Mouse (Mus musculus) layer of hippocampus, postnatal 36 days (tissue): Measurements from ENCODE around the gene Myb. TPM values are rescaled to one million over a fixed set of nuclear protein-coding genes. Genes with fewer than 3 reads are reported as not detected.
"Not testable (repeated sequence)": the region's sequence is repeated elsewhere in the genome, so short reads cannot be mapped to it uniquely, and the experiment has no call there.

ENCODE experiments used
- DNase-seq, 2 experiments: peaks; one replicate each; pipeline ENCODE4 v3.0.0; 2022
- total RNA-seq, 2 experiments: library from RNA; stranded (reverse); gene quantifications; 2 replicates each; pipeline ENCODE4 v1.2.3; 2021

Myb gene
- total RNA-seq, 2 experiments from 2014 or later, result 0.42 to 0.71 TPM

GRCm38 (mm10) chr10:21167842-21168241 lies 7.1 kb upstream of the Myb start:
- no peak for DNase-seq

DNA sequence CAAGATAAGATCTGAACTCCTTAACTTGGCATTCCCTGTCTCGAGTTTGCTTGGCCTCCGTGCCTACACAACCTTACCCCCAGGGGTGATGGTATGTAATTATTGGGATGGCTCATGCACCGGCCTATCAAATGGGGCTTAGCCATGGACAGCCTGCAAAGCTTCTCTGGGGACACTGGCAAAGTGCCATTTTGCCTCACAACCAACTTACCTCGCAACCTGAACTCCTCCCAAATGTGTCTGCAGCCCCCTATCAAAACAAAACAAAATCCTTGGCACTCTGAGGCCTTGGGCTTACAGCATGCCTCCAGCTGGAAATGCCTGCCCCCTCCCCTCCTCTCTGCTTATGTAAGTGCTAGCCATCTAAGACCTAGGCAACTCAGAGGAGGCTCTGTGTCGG lies 6.4 kb upstream of the Myb start:
- DNase-seq, result no peak

DNA sequence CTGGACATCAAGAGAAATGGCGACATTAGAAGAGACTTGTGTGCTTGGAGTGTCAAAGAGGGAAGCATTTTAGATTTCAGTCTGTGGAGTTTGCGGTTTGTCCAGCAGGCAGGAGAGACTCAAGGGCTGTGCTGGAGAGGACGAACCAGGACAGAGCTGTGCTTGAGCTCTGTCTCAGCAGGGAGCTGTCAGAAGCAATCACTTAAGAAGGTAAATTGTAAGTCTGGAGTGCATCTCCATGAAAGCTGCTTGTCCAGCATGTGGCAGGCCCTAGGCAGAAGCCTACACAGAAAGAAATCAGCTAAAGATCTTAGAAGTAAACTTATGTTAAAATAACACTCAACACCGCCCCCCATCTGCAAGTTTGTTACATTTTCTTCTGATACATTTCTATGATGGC lies 4.6 kb upstream of the Myb start:
- DNase-seq, result no peak

DNA sequence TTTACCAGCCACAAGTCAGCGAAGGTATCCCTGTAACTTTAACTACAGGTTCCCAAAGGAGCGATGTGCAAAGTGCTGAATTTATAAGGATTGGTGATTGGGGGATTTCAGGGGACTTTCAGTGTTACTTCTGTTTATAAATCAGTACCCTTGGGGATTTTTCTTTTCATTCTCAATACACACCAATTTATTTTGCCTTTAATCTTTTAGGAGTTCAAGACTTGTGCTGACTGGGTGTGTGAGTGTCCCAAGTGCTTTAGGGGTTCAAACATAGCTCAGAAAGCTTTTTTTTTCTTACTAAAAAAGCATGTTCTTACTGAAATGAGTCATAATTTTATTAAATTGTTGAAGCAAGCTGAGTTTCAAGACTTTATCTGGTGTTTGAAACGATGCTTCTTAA lies 1.3 kb upstream of the Myb start:
- DNase-seq, result no peak

- no peak for DNase-seq
Observed at GRCm38 (mm10) chr10:21161359-21162094, 743 bp upstream of the Myb start.

GRCm38 (mm10) chr10:21159697-21160394 lies 938 bp downstream of the Myb start:
- peak; percentile 16 to 26 for DNase-seq

DNA sequence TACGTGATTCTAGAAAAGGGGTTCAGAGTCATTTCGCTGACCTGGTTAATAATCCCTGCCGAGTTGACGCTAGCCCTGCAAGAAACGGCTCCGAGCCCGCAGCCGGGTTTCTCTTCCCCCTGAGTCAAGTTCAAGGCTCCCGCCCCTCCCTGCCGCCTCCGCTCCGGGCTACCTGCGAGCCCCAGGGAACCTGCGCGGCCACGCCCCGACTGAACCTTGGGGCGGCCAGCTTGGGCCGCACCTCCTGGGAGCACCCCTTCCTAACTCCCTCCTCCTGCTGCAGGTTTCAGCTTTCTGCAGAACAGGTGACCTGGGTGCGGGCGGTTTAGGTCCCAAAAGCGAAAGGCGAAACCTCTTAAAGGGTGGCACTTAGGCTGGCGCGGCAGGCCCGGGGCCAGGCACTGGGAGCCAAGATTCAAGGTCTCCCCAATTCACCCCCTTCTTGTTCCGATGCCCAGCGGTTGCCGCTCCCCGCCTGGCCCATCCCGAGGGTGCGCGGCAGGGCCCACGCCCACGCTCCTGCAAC lies 1.8 kb downstream of the Myb start:
- DNase-seq, result no peak

- DNase-seq, result peak in 1 of 2 experiments; percentile 25
Observed at GRCm38 (mm10) chr10:21158111-21158917, 2.5 kb downstream of the Myb start.

GRCm38 (mm10) chr10:21156953-21157499 lies 3.8 kb downstream of the Myb start:
- no peak for DNase-seq

GRCm38 (mm10) chr10:21156416-21156815 lies 4.4 kb downstream of the Myb start:
- no peak for DNase-seq

DNA sequence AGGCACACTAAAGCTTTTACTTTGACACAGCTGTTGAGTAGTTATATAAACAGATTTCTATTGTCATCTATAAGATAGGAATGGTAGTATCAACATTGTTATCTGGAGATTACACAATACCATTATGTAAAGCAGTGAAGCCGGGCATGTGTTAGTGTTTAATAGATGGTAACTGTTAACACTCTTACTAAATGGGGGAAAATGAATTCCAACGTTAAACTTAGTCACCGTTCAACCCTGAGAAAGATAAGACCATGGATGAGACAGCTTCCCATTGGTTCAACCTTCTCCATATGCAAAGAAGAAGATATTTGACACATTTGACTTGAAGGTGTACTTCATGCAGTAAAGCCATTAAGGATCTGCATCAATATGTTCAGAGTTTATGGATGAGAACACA lies 5.9 kb downstream of the Myb start:
- DNase-seq, result no peak

- DNase-seq, result no peak
Observed at GRCm38 (mm10) chr10:21153433-21153832, 7.4 kb downstream of the Myb start.

DNA sequence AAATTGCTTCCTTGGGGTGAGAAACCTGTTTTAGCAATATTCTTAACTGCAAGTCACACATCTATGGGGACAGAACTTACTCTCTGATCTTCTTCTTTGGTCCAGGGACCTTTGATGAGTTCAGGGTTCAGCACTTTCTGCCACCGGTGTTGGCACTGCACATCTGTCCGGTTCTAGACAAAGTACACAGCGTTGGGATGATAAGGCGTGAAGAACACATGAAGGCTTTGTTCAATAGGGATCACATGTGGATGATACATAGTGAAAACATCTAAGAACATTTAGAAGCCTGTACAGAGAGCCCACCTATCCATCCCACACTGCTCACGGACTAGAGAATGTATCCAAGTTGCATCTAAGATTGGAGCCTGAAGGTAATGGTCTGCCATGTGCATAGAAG lies 8.0 kb downstream of the Myb start:
- DNase-seq, result no peak

DNA sequence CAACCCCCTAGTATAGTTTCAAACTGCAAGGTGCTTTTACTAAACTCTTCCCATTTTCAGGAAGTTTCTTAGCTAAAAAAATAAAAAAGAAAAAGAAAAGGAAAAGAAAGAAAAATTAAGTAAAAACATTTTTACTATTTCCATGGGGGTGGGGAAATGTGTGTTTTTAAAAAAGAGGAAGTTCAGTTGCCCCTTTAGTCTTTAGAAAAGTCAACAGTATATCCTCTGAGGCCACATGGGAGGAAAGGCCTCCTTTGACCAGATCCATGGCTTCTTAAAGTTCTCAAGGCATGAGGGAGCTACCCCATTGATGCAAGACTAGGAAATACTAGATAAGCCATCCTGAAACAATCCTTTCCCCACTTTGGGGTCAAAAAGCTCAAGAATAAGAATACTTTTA lies 9.5 kb downstream of the Myb start:
- DNase-seq, result no peak

- not testable (repeated sequence) for DNase-seq
Observed at GRCm38 (mm10) chr10:21149945-21150344, 10.8 kb downstream of the Myb start.

DNA sequence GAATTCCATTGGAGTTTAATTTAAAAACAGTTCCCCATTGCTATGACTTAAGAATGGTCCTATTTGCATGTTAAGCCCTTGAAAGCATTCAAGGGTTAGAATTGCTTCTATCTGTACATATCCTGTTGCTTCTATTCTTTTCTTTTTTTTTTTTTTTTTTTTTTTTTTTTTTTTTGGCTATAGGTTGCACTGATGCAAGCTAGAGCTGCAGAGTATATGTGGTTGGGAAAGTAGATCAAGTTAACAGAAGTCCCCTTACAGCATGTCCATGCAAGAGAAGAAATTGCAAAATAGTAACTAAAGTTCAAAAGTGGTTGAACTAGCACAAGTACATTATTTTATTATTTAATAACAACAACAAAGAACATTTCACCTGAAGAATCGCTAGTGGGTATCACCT lies 14.1 kb downstream of the Myb start:
- no peak for DNase-seq

DNA sequence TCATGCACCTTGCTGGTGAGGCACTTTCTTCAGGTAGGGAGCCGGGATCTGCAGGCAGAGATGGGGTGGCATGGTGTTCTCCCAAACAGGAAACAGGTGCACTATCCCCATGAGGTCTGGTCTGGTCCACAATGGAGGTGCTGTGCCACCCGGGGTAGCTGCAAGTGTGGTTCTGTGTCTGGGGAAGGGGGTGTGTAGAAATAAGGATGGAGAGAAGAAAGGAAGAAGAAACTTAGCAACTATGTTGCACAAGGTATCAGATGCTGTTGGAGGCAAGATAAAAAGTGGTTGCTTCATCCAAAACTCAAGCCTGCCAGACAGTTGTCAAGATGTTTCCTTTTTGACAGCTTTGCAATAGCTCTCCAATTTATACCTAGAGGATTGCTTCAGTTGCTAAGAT lies 14.5 kb downstream of the Myb start:
- no peak for DNase-seq

- DNase-seq, result peak; percentile 68 to 72
Observed at GRCm38 (mm10) chr10:21144627-21145504, 15.9 kb downstream of the Myb start.

DNA sequence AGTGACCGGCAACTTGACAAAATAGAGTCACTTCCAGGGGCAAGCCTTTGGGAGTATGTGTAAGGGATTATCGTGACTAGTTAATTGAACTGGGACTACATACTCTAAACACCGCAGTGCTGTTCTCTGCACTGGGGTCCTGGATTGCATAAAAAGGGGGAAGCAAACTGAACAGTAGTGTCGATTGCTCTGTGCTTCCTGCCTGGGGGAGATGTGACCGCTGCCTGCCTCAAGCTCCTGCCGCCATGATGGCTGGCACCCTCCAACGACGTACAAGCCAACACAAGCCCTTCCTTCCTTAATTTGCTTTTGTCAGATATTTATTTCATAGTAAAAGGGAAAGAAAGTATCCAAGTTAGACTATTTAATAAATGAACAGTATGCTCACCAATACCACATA lies 25.5 kb downstream of the Myb start:
- no peak for DNase-seq

DNA sequence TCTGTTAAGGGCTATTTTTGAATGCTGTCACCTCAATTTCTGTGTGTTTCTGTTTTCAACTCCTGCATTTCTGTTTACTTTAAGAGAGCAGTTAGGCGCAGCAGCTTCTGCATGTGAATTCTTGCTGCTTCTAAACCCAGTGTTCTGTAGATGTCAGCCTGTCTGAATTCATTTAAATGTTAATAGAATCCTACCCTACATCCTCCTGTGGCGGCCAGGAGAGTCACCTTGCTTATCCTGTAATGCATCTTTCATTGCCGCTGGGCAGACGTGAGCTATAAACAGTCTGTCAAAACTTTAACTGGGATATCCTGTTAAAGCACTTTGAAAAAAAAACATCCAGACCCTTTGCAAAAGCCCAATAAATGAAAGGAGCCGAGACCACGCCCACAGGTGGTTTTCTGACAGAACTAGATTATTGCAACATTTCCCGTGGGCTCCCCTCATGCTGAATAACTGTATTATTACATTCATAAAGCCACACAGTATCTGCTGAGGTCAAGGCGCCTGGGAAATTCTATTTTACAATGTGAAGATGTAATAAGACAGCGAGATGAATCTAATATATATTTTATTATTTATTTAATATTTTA lies 29.8 kb downstream of the Myb start:
- no peak for DNase-seq

DNA sequence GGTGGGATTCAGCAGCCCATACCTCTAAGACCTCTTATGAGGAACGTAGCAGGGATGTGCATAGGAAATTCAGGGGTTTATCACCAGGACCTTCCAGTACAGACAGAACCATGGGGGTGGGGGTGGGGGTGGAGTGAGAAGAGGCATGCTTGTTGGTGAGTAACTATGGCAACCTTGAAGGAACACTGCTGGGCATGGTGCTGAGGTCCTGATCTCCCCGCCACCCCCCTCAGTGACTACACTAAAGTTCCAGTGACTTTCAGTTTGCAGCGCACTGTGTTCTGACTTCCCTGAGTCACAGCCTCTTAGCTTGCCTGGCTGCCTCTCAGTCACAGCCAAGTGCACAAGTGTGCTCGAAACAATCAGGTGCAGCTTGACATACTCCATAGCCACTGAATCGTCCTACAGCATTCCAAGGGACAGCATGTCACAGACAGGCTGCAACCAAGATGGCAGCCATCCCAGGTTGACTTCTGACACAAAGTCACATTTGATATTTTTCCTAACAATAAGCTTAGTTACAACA lies 32.6 kb downstream of the Myb start:
- no peak for DNase-seq
